Mouse (Mus musculus) myocyte (in vitro differentiated cells): ENCODE data around the gene Plvap.

Experiments used
- E2F4 ChIP-seq: IDR thresholded peaks from one replicate; pipeline ENCODE4 v1.6.1; 2011; ENCODE audit warnings: mild to moderate bottlenecking, control low read depth, moderate library complexity; ENCODE audit not compliant: insufficient read depth
- MAX ChIP-seq: IDR thresholded peaks from one replicate; pipeline ENCODE4 v1.6.1; 2011; ENCODE audit warnings: low read depth, mild to moderate bottlenecking, control low read depth
- MYOD1 ChIP-seq, 3 experiments: IDR thresholded peaks; one replicate each; pipeline ENCODE4 v1.6.1; 2011; ENCODE audit warnings: control low read depth in 2 of 3, low read depth in 2 of 3, mild to moderate bottlenecking in 2 of 3, moderate library complexity in 1 of 3; ENCODE audit not compliant: insufficient read length in 2 of 3, control insufficient read depth in 1 of 3
- POLR2A ChIP-seq: IDR thresholded peaks from one replicate; pipeline ENCODE4 v1.6.1; 2011; ENCODE audit warnings: low read depth, mild to moderate bottlenecking, control low read depth, moderate library complexity; ENCODE audit not compliant: insufficient read length

DNA sequence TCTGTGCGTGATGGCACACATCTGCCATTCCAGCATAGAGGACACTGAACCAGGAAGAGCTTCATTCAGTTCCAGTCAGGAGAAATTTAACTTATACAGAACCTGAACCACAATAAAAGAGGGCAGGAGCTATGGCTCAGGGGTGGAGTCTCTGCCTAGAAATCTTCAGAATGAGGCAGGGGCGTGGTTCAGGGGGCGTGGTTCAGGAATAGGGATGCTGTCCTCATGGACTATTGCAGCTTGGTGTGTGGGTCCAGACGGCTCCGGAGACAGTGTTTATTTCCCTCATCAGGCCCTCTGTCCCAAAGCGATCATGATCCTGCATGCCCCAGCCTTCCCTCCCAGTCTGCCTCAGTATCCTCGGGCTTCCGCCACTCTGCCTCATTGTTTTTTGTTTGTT, 56.9 kb downstream of the Plvap start:
- TF ChIP-seq MAX (no peak), E2F4 (no peak), POLR2A (no peak), MYOD1 (IDR thresholded peaks at IDR 0.05; ENCODE audit: control insufficient read depth in 1 of 3, insufficient read length in 2 of 3, low read depth in 2 of 3) (no peak)
